Mouse (Mus musculus): ENCODE data around the gene Gm49378.

The Gm49378 gene

DNA sequence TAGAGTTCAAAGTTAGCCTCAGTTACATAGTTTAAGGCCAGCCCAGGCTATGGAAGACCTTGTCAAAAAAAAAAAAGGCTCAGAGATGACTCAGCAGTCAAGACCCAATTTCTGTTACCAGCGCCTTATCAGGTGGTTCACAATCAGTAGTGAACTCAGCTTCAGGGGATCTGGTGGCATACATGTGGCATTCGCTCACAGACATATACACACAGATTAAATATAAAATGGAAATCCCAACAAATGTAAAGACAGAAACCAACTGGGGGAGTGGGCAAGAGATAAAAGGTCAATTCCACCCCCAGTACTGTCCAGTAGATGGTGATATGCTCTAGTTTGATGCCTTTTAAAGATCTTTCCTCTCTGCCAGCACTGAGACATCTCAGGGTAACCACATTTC lies 51.5 kb downstream of the Gm49378 start:
- no peak for DNase-seq

GRCm38 (mm10) chr14:55585566-55585960 lies 52.1 kb downstream of the Gm49378 start:
- DNase-seq = no peak

GRCm38 (mm10) chr14:55584702-55585565 lies 52.8 kb downstream of the Gm49378 start, which contains the start of gene Emc9:
TSS of gene Emc9 (minus strand) at chr14:55585302.
- peak; percentile 69 for DNase-seq

GRCm38 (mm10) chr14:55584303-55584701 lies 53.4 kb downstream of the Gm49378 start:
- DNase-seq = no peak

DNA sequence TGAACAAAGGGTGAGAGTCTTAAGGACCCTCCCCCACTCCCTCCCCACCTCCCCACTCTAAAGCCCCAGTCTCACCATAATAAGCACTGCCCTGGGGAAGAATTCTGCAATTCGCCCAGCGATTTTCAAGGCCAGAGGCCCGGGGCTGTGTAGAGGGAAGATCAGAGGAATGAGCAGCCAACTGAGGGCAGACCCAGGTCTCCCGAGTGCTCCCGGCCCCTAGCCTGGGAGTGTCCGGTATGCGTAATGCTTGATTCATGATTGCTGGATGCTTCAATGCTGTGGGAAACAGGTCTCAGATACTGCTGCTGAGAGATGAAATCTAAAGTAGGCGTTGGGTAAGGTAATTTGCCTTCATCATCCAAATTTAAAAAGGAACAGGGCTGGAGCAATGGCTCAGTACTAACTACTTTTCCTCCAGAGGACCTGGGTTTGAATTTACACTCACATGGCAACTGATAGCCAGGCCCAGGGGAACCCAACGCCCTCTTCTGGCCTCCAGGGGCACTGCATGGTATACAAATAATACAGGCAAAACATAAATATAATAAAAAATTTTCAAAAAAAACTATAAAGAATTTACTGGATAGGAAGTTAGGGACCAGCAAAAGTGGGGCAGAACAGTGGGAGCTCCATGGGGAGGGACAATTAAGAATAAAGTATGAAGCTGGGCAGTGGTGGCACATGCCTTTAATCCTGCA lies 55.6 kb downstream of the Gm49378 start:
- no peak for DNase-seq

GRCm38 (mm10) chr14:55580731-55581130 lies 57.0 kb downstream of the Gm49378 start:
- no peak for DNase-seq

DNA sequence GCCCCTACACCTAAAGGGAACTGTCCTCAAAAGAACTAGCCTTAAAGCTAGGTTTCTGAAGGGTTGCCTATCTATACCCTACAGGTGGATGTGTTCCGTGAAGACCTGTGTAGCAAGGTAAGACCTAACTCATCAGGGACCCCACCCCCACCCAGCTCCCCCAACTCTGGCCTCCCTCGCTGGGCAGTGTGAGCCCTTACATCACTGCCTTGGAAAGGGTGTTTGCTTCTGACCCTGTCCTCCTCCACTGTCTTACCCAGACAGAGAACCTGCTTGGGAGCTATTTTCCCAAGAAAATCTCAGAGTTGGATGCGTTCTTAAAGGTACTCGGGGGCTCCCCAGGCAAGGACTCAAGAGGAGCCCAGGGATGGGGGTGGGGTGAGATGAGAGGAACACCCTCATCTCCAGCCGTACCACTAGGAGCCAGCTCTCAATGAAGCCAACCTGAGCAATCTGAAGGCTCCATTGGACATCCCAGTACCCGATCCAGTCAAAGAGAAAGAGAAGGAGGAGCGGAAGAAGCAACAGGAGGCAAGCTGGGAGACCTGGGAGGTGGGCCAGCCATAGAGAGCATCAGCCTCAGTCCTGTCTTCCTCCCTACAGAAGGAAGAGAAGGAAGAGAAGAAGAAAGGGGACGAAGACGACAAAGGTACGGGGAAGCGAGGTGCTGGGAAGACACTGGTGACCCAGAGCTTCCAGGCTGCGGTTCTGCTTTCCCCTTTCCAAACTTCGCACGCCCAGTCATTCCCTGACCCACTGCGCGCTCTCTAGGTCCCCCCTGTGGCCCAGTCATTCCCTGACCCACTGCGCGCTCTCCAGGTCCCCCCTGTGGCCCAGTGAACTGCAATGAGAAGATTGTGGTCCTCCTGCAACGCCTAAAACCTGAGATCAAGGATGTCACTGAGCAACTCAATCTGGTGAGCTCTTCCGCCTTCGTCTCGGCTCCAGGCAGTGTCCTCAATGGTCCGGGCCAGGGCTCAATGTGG lies 57.9 kb downstream of the Gm49378 start:
- no peak for DNase-seq

All from right cerebral cortex, postnatal 25 days (tissue).